Mouse (Mus musculus) limb, embryonic 12.5 days (tissue): Measurements from ENCODE around the gene Abcb9. TPM values are rescaled to one million over a fixed set of nuclear protein-coding genes. Genes with fewer than 3 reads are reported as not detected.

ENCODE experiments used
- ATAC-seq: fragments of 200-750 bp; cut with Nextera tagmentation; 2 replicates; pipeline ENCODE4 v1.8.0; 2017; ENCODE audit warnings: low read depth, moderate TSS enrichment; ENCODE audit not compliant: insufficient number of reproducible peaks, insufficient read depth, low FRiP score, low TSS enrichment
- H3K27ac ChIP-seq: fragments of 300-500 bp; sonication (generic); 2 replicates; pipeline ENCODE4 v1.5.1; 2016; ENCODE audit warnings: mild to moderate bottlenecking, moderate library complexity
- H3K27me3 ChIP-seq: fragments of 300-500 bp; sonication (generic); 2 replicates; pipeline ENCODE4 v1.6.1; 2016; ENCODE audit warnings: mild to moderate bottlenecking, moderate library complexity
- H3K36me3 ChIP-seq: fragments of 300-500 bp; sonication (generic); 2 replicates; pipeline ENCODE4 v1.6.1; 2016; ENCODE audit warnings: mild to moderate bottlenecking, moderate library complexity
- H3K4me1 ChIP-seq: fragments of 300-500 bp; sonication (generic); replicated peaks from 2 replicates; pipeline ENCODE4 v1.6.1; 2016
- H3K4me2 ChIP-seq: fragments of 300-500 bp; sonication (generic); 2 replicates; pipeline ENCODE4 v1.6.1; 2016; ENCODE audit warnings: mild to moderate bottlenecking, moderate library complexity
- H3K4me3 ChIP-seq: fragments of 300-500 bp; sonication (generic); replicated peaks from 2 replicates; pipeline ENCODE4 v1.5.1; 2016; ENCODE audit warnings: mild to moderate bottlenecking
- H3K9ac ChIP-seq: fragments of 300-500 bp; sonication (generic); replicated peaks from 2 replicates; pipeline ENCODE4 v1.6.1; 2016; ENCODE audit warnings: mild to moderate bottlenecking, moderate library complexity
- H3K9me3 ChIP-seq: fragments of 300-500 bp; sonication (generic); 2 replicates; pipeline ENCODE4 v1.6.1; 2016; ENCODE audit warnings: mild to moderate bottlenecking, moderate library complexity
- WGBS: fragments of 180-500 bp; shearing (Covaris S2); methylation state at CpG from one replicate; pipeline ENCODE4 v1.1.7; 2016; 5-methylcytosine and 5-hydroxymethylcytosine counted together
- polyA plus RNA-seq: library from polyadenylated mRNA; unstranded; fragments of >200 nt; fragmentation: Nextera tagmentation; extraction: Ambion mirVana; gene quantifications from 2 replicates; pipeline ENCODE4 v1.2.1, GENCODE M21; 2016

The Abcb9 gene
- polyA plus RNA-seq, 1 experiment from 2014 or later = 0.66 TPM

DNA sequence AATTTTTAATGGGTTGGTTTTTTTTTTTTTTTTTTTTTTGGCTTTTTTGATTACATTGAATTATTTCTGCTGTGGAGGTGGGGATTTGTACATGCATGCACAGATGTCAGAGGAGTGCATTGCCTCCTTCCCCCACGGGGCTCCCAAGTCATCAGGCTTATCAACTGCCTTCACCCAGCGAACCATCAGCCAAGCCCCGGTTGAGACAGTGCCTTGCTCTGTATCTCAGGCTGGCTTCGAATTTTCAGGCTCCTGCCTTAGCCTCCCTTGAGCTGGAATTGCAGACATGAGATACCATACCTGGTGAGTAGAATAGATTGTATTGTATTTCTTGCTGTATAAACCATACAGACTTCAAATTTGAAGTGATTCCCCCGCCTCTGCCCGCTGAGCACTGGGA lies 56.0 kb downstream of the Abcb9 start:
- WGBS = 88% methylated on average over 6 of the region's 6 CpGs
- H3K27me3 ChIP-seq = no peaks in the 10 kb centered on the region
- no peak for ATAC-seq

DNA sequence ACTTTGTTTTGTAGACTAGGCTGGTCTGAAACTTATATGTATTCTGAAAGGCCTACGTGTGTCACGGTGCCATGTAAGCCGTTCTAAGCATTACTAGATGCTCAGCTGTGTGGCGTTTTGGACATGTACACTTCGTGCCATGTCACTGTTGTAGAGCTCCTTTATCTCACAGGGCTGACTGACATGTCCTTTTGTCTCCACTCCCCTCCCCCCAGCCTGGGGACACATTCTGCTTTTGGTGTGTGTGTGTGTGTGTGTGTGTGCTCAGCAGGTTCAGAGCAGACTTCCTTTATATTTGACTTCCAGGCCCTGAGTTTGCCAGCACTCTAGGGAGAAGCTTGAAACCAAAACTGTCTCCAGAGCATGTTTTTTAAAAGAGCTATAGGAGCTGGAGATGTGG lies 58.8 kb downstream of the Abcb9 start:
- WGBS = 82% methylated on average over 5 of the region's 5 CpGs
- ATAC-seq = no peak
- Histone ChIP-seq H3K4me3 (no peak overlapping the region), H3K36me3 (no peaks in the 10 kb centered on the region), H3K9ac (no peak overlapping the region), H3K4me2 (no peak overlapping the region), H3K4me1 (no peaks in the 10 kb centered on the region), H3K27ac (no peak overlapping the region), H3K9me3 (no peaks in the 10 kb centered on the region), H3K27me3 (no peaks in the 10 kb centered on the region)

More for the DNA sequence above, 56.0 kb downstream of the Abcb9 start:
- Histone ChIP-seq H3K4me2 (no peak overlapping the region), H3K4me3 (no peak overlapping the region), H3K9ac (no peak overlapping the region), H3K9me3 (no peaks in the 10 kb centered on the region), H3K4me1 (no peaks in the 10 kb centered on the region), H3K27ac (no peak overlapping the region), H3K36me3 (no peaks in the 10 kb centered on the region)

- Histone ChIP-seq H3K9ac (no peak overlapping the region), H3K36me3 (no peaks in the 10 kb centered on the region), H3K4me3 (no peak overlapping the region), H3K4me1 (no peaks in the 10 kb centered on the region), H3K4me2 (no peak overlapping the region), H3K9me3 (no peaks in the 10 kb centered on the region), H3K27ac (no peak overlapping the region), H3K27me3 (no peaks in the 10 kb centered on the region)
- WGBS = 50% methylated on average over 6 of the region's 6 CpGs
- no peak for ATAC-seq
Measured at GRCm38 (mm10) chr5:124036341-124036740, 59.3 kb downstream of the Abcb9 start.

DNA sequence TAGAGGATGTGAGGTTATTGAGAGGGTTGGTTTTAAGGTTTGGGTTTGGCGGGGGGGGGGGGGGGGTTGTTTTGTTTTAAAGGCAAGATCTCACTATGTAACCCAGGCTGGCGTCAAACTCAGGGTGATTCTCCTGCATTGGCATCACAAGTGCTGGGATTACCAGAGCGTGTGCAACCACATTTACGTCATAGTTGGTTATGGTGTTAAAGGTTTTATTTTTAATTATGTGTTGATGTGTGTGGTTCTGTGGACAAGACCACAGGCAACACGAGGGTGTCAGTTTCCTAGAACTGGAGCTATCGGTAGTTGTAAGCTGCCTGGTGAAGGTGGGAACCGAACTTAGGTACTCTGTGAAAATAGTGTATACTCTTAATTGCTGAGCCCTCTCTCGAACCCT lies 59.8 kb downstream of the Abcb9 start:
- H3K36me3 ChIP-seq = no peaks in the 10 kb centered on the region
- no peak overlapping the region for H3K4me2 ChIP-seq
- H3K9ac ChIP-seq = no peak overlapping the region
- 76% methylated on average over 7 of the region's 8 CpGs for WGBS
- no peak overlapping the region for H3K27ac ChIP-seq
- no peaks in the 10 kb centered on the region for H3K27me3 ChIP-seq
- no peaks in the 10 kb centered on the region for H3K9me3 ChIP-seq
- no peak for ATAC-seq
- H3K4me1 ChIP-seq = peaks cover 5% of the 10 kb centered on the region
- no peak overlapping the region for H3K4me3 ChIP-seq

DNA sequence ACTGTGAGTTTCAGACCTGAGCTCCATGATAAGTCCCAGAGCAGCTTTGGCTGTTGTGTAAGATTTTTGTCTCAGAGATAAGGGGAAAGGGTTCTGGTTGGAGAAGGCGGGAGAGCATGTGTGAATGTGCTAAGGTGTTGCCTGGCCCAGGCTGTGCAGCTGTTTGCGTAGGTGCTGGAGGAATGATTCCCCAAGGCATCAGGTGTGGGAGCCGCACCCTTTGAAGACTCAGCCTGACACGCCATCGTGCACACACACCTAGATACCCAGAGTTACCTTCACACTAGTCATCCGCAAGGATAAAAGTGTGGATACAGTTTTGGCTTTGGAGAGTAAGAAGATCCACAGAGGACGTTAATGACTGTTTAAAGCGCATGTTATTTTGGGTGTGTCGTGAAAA lies 60.2 kb downstream of the Abcb9 start:
- Histone ChIP-seq H3K9me3 (no peaks in the 10 kb centered on the region), H3K27me3 (no peaks in the 10 kb centered on the region), H3K9ac (no peak overlapping the region), H3K4me3 (no peak overlapping the region), H3K27ac (no peak overlapping the region), H3K4me1 (peaks cover 9% of the 10 kb centered on the region), H3K36me3 (no peaks in the 10 kb centered on the region), H3K4me2 (no peak overlapping the region)
- no peak for ATAC-seq
- WGBS = 80% methylated on average over 9 of the region's 9 CpGs

- WGBS = 73% methylated on average over 11 of the region's 11 CpGs
- Histone ChIP-seq H3K27ac (no peak overlapping the region), H3K36me3 (no peaks in the 10 kb centered on the region; the same call in 1 of the 2 replicates), H3K4me3 (no peak overlapping the region), H3K27me3 (no peaks in the 10 kb centered on the region), H3K9me3 (no peaks in the 10 kb centered on the region), H3K4me1 (peaks cover 13% of the 10 kb centered on the region), H3K9ac (no peak overlapping the region), H3K4me2 (no peak overlapping the region)
- no peak for ATAC-seq
Measured at GRCm38 (mm10) chr5:124034471-124034870, 61.1 kb downstream of the Abcb9 start.

- H3K9ac ChIP-seq = peak within 1 kb of the TSS; percentile 91
- peaks cover 11% of the 10 kb centered on the region for H3K36me3 ChIP-seq
- H3K27ac ChIP-seq = peak within 1 kb of the TSS; percentile 94
- H3K9me3 ChIP-seq = no peaks in the 10 kb centered on the region
- peak within 1 kb of the TSS; percentile 85 for H3K4me2 ChIP-seq
- peaks cover 21% of the 10 kb centered on the region for H3K4me1 ChIP-seq
- under 1% methylated on average over 52 of the region's 52 CpGs for WGBS
- peak; percentile 65; the same call in 1 of the 2 replicates for ATAC-seq
- H3K4me3 ChIP-seq = peak within 1 kb of the TSS; percentile 87
- H3K27me3 ChIP-seq = no peaks in the 10 kb centered on the region
Measured at GRCm38 (mm10) chr5:124032001-124032508, 63.5 kb downstream of the Abcb9 start, which contains the start of gene Vps37b. Gene Vps37b, minus strand, starts transcription at chr5:124032270.

GRCm38 (mm10) chr5:124031068-124031955 lies 64.3 kb downstream of the Abcb9 start:
- ATAC-seq = 0 out of 2 replicates have a peak, but pooled peaks have one; percentile 11
- Histone ChIP-seq H3K4me3 (peak overlapping the region; percentile 87), H3K4me1 (peaks cover 22% of the 10 kb centered on the region), H3K4me2 (peak overlapping the region; percentile 85), H3K27ac (peak overlapping the region; percentile 94), H3K27me3 (no peaks in the 10 kb centered on the region), H3K9ac (peak overlapping the region; percentile 91), H3K9me3 (no peaks in the 10 kb centered on the region), H3K36me3 (peaks cover 17% of the 10 kb centered on the region)
- WGBS = 1% methylated on average over 26 of the region's 26 CpGs

- Histone ChIP-seq H3K4me1 (peaks cover 29% of the 10 kb centered on the region), H3K9me3 (no peaks in the 10 kb centered on the region), H3K9ac (peak overlapping the region; percentile 91), H3K36me3 (peaks cover 24% of the 10 kb centered on the region), H3K4me3 (peak overlapping the region; percentile 87), H3K27me3 (no peaks in the 10 kb centered on the region), H3K27ac (peak overlapping the region; percentile 94), H3K4me2 (peak overlapping the region; percentile 85)
- no peak for ATAC-seq
- WGBS = 66% methylated on average over 12 of the region's 12 CpGs
Measured at GRCm38 (mm10) chr5:124030386-124031067, 65.1 kb downstream of the Abcb9 start.

DNA sequence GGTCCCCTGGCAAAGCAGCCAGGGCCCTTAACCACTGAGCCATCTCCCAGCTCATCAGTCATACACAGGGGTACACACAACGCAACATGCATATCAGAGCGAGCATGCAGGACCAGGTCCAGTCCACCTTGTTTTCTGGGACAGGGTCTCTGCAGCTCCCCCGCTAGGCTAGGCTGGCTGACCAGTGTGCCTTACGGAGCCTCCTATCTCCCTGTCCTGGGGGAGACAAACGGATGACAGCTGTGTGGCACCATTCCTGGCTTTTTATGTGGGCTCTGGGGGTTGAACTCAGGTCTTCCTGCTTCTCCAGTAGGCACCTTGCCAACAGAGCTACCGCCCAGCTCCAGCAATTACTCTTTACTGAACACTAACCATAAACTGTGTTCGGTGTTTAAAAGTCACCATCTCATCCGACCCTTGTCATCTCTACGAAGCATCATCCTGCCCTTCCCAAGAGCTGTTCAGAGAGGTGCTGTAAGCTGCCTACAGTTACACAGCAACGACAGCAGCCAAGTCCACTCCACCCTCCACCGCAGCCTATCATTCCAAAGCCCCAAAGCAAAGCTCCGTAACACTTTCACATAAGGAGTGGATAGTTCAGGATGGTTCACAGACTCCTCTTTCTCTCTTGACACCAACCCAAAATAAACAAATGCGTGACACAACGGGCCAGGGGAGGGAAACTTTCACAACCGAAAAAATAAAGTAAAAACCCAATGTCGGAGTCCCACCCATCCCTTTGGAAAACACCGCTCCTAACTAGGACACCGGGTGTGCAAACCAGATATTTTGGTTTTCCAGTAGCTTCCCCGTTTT lies 66.2 kb downstream of the Abcb9 start:
- no peaks in the 10 kb centered on the region for H3K27me3 ChIP-seq
- peaks cover 24% of the 10 kb centered on the region for H3K36me3 ChIP-seq
- 96% methylated on average over 19 of the region's 19 CpGs for WGBS
- no peak overlapping the region for H3K27ac ChIP-seq
- H3K4me3 ChIP-seq = no peak overlapping the region; the same call in 1 of the 2 replicates
- H3K9me3 ChIP-seq = no peaks in the 10 kb centered on the region
- peaks cover 35% of the 10 kb centered on the region for H3K4me1 ChIP-seq
- ATAC-seq = no peak
- no peak overlapping the region for H3K9ac ChIP-seq
- no peak overlapping the region for H3K4me2 ChIP-seq
